Mouse (Mus musculus) liver, embryonic 14.5 days (tissue): Measurements from ENCODE around the gene Cxcr5. TPM values are rescaled to one million over a fixed set of nuclear protein-coding genes. Genes with fewer than 3 reads are reported as not detected.

ENCODE experiments used
- ATAC-seq: fragments of 200-750 bp; cut with Nextera tagmentation; 2 replicates; pipeline ENCODE4 v1.8.0; 2017; ENCODE audit warnings: moderate number of reproducible peaks, mild to moderate bottlenecking, moderate library complexity; ENCODE audit not compliant: insufficient read depth
- DNase-seq, 3 experiments: peaks; one replicate each; pipeline ENCODE4 v3.0.0-alpha.2; 2012 to 2013; ENCODE audit warnings: low read depth in 3 of 3, low spot score in 3 of 3
- H3K27ac ChIP-seq: fragments of 300-500 bp; sonication (generic); 2 replicates; pipeline ENCODE4 v1.5.1; 2014; ENCODE audit warnings: moderate library complexity, mild to moderate bottlenecking, control low read depth, inconsistent platforms
- H3K27me3 ChIP-seq: fragments of 300-500 bp; sonication (generic); 2 replicates; pipeline ENCODE4 v1.6.1; 2014; ENCODE audit warnings: mild to moderate bottlenecking, low read length, moderate library complexity; ENCODE audit not compliant: control insufficient read depth, insufficient read depth
- H3K36me3 ChIP-seq: fragments of 300-500 bp; sonication (generic); replicated peaks from 2 replicates; pipeline ENCODE4 v1.6.1; 2014; ENCODE audit warnings: low read depth; ENCODE audit not compliant: control insufficient read depth, insufficient read depth
- H3K4me1 ChIP-seq, 2 experiments: fragments of 200-500 bp in 1 of 2; fragments of 300-500 bp in 1 of 2; sonication (generic) in 1 of 2; replicated peaks; 2 replicates each; pipeline ENCODE4 v1.6.1; 2012 to 2014; ENCODE audit warnings: antibody characterized with exemption in 1 of 2, inconsistent platforms in 1 of 2, low read length in 1 of 2; ENCODE audit not compliant: control insufficient read depth in 2 of 2, insufficient read depth in 2 of 2
- H3K4me2 ChIP-seq: fragments of 300-500 bp; sonication (generic); 2 replicates; pipeline ENCODE4 v1.6.1; 2014; ENCODE audit warnings: low read depth, mild to moderate bottlenecking, control low read depth, moderate library complexity
- H3K4me3 ChIP-seq, 2 experiments: fragments of 200-500 bp in 1 of 2; fragments of 300-500 bp in 1 of 2; sonication (generic) in 1 of 2; 2 replicates each; pipeline ENCODE4 v1.5.1; 2012 to 2014; ENCODE audit warnings: low read depth in 2 of 2, low read length in 2 of 2, mild to moderate bottlenecking in 2 of 2, control low read depth in 1 of 2, inconsistent platforms in 1 of 2, moderate library complexity in 1 of 2; ENCODE audit not compliant: insufficient read depth in 1 of 2
- H3K9ac ChIP-seq: fragments of 300-500 bp; sonication (generic); replicated peaks from 2 replicates; pipeline ENCODE4 v1.6.1; 2014; ENCODE audit warnings: mild to moderate bottlenecking, control low read depth, moderate library complexity
- H3K9me3 ChIP-seq: fragments of 300-500 bp; sonication (generic); 2 replicates; pipeline ENCODE4 v1.6.1; 2016; ENCODE audit warnings: low read length, mixed read lengths; ENCODE audit not compliant: control insufficient read depth
- CTCF ChIP-seq: IDR thresholded peaks from 2 replicates; pipeline ENCODE4 v1.5.1; 2016; ENCODE audit warnings: antibody characterized with exemption, low read depth, control low read depth
- EP300 ChIP-seq: IDR thresholded peaks from 2 replicates; pipeline ENCODE4 v1.6.1; 2016; ENCODE audit warnings: antibody characterized with exemption, low read depth
- WGBS: fragments of 180-500 bp; shearing (Covaris S2); extraction: QIAGEN DNeasy Blood & Tissue Kit; methylation state at CpG from one replicate; pipeline ENCODE4 v1.1.7; 2014; ENCODE audit not compliant: insufficient replicate concordance; 5-methylcytosine and 5-hydroxymethylcytosine counted together
- polyA plus RNA-seq, 2 experiments: library from polyadenylated mRNA; depleted of rRNA in 1 of 2; stranded (reverse) in 1 of 2; unstranded in 1 of 2; fragments of >200 nt; fragmentation: Nextera tagmentation in 1 of 2; extraction: Ambion mirVana in 1 of 2; gene quantifications; 2 replicates each; pipeline versions ENCODE4 v1.2.1 to v1.2.3; 2012 to 2014

Gene Cxcr5
- polyA plus RNA-seq, 2 experiments, result 0.03 TPM; not detected in 1

- WGBS, result 60% methylated on average over 4 of the region's 4 CpGs
- TF ChIP-seq EP300 (no peak), CTCF (no peak)
Measured at GRCm38 (mm10) chr9:44573306-44573705, 11.6 kb upstream of the Cxcr5 start.

GRCm38 (mm10) chr9:44570939-44571382 lies 9.3 kb upstream of the Cxcr5 start:
- TF ChIP-seq EP300 (no peak), CTCF (no peak)
- no peaks in the 10 kb centered on the region for H3K9me3 ChIP-seq
- H3K27me3 ChIP-seq, result no peaks in the 10 kb centered on the region
- DNase-seq (no peak), ATAC-seq (no peak)
- no peak overlapping the region for H3K4me2 ChIP-seq
- H3K4me1 ChIP-seq, result peaks cover 7 to 13% of the 10 kb centered on the region in 2 experiments
- no peak overlapping the region for H3K9ac ChIP-seq
- no peak overlapping the region for H3K4me3 ChIP-seq
- no peaks in the 10 kb centered on the region for H3K36me3 ChIP-seq
- no peak overlapping the region for H3K27ac ChIP-seq
- WGBS, result 75% methylated on average over 12 of the region's 12 CpGs

More at GRCm38 (mm10) chr9:44573306-44573705, 11.6 kb upstream of the Cxcr5 start:
- no peaks in the 10 kb centered on the region for H3K9me3 ChIP-seq
- no peaks in the 10 kb centered on the region for H3K4me1 ChIP-seq
- no peak overlapping the region for H3K4me2 ChIP-seq
- no peaks in the 10 kb centered on the region for H3K36me3 ChIP-seq
- no peaks in the 10 kb centered on the region for H3K27me3 ChIP-seq
- H3K4me3 ChIP-seq, result no peak overlapping the region
- ATAC-seq (no peak), DNase-seq (no peak)
- no peak overlapping the region for H3K27ac ChIP-seq
- H3K9ac ChIP-seq, result no peak overlapping the region

- H3K27ac ChIP-seq, result peak overlapping the region; percentile 5
- DNase-seq (no peak), ATAC-seq (no peak)
- 20% methylated on average over 7 of the region's 7 CpGs for WGBS
- no peaks in the 10 kb centered on the region for H3K27me3 ChIP-seq
- H3K9ac ChIP-seq, result no peak overlapping the region
- H3K36me3 ChIP-seq, result no peaks in the 10 kb centered on the region
- no peaks in the 10 kb centered on the region for H3K9me3 ChIP-seq
- peak overlapping the region; percentile 18; the same call in 1 of the 2 replicates for H3K4me2 ChIP-seq
- peaks cover 17 to 28% of the 10 kb centered on the region in 2 experiments for H3K4me1 ChIP-seq
- no peak for TF ChIP-seq EP300
- no peak for TF ChIP-seq CTCF
- no peak overlapping the region for H3K4me3 ChIP-seq
Measured at GRCm38 (mm10) chr9:44568083-44568455, 6.4 kb upstream of the Cxcr5 start.

- Histone ChIP-seq H3K27me3 (no peaks in the 10 kb centered on the region), H3K27ac (peak overlapping the region; percentile 5), H3K4me2 (peak overlapping the region; percentile 18; the same call in 1 of the 2 replicates), H3K9ac (no peak overlapping the region), H3K4me3 (no peak overlapping the region), H3K9me3 (no peaks in the 10 kb centered on the region), H3K36me3 (no peaks in the 10 kb centered on the region), H3K4me1 (peaks cover 20 to 34% of the 10 kb centered on the region in 2 experiments)
- 51% methylated on average over 9 of the region's 9 CpGs for WGBS
- TF ChIP-seq CTCF, result no peak
- TF ChIP-seq EP300, result no peak
- ATAC-seq (no peak), DNase-seq (no peak)
Measured at GRCm38 (mm10) chr9:44567338-44568082, 5.8 kb upstream of the Cxcr5 start.

GRCm38 (mm10) chr9:44565367-44565766 lies 3.7 kb upstream of the Cxcr5 start:
- no peaks in the 10 kb centered on the region for H3K9me3 ChIP-seq
- peak; percentile 73 for TF ChIP-seq EP300
- TF ChIP-seq CTCF, result peak; percentile 69
- peaks cover 32 to 44% of the 10 kb centered on the region in 2 experiments for H3K4me1 ChIP-seq
- ATAC-seq (peak; percentile 85), DNase-seq (peak in 2 of 3 experiments; percentile 19 to 66)
- no peaks in the 10 kb centered on the region for H3K27me3 ChIP-seq
- 22% methylated on average over 6 of the region's 6 CpGs for WGBS
- H3K27ac ChIP-seq, result peak overlapping the region; percentile 68
- no peaks in the 10 kb centered on the region for H3K36me3 ChIP-seq
- H3K4me3 ChIP-seq, result peak overlapping the region in 1 of 2 experiments; percentile 1; a peak in 1 of 4 replicates
- peak overlapping the region; percentile 45 for H3K9ac ChIP-seq
- H3K4me2 ChIP-seq, result peak overlapping the region; percentile 52
